Mouse (Mus musculus) cerebellum, postnatal 25 days (tissue): ENCODE results near the gene Snd1.
A peak's percentile ranks its signal among the peaks of the same experiment; 100 is the strongest.

ENCODE experiments used
- DNase-seq, 2 experiments: peaks; one replicate each; pipeline ENCODE4 v3.0.0; 2021; ENCODE audit warnings: mixed read lengths in 2 of 2

Snd1 gene

GRCm38 (mm10) chr6:28645231-28645630 lies 170.3 kb downstream of the Snd1 start:
- DNase-seq, result no peak

DNA sequence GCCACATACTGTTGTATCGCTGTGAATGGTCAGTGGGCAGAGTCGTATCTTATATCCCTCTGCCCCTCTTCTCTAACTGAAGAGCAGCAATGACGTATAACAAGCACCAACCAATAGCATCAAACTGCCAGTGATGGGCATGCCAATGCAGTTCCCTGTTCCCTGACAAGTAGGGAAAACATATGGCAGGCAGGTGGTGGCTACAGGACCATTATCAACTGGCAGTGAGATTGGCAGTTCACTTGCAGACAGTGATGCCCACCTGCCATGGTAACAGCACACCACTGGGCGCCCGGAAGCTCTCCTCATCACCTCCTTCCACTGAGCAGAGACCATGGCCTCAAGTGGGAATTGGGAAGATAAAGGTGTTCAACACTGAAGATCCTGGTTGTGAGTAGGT lies 181.6 kb downstream of the Snd1 start:
- peak; percentile 34 to 49 for DNase-seq

DNA sequence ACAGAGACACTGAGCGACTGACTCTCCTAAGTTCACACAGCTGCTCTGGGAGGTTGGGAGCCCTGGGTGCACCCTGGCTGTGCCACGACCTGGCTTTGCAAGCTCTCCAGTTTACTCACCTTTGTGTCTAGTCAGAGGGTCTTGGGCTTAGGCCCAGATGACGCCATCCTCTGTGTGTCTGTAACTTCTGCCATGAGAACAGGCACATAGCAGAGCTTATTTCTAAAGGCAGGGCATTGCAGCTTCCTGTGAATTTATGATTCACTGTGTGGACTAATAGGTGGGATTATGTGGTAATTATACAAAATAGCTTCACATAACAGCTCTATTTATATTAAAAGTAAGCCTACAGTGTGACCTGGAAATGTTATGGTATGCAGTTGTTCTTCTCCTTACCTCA lies 188.1 kb downstream of the Snd1 start:
- DNase-seq, result no peak

GRCm38 (mm10) chr6:28663670-28664069 lies 188.7 kb downstream of the Snd1 start:
- no peak for DNase-seq

GRCm38 (mm10) chr6:28664716-28665115 lies 189.8 kb downstream of the Snd1 start:
- no peak for DNase-seq

GRCm38 (mm10) chr6:28667586-28667985 lies 192.6 kb downstream of the Snd1 start:
- peak in 1 of 2 experiments; percentile 17 for DNase-seq

GRCm38 (mm10) chr6:28669251-28669650 lies 194.3 kb downstream of the Snd1 start:
- no peak for DNase-seq

DNA sequence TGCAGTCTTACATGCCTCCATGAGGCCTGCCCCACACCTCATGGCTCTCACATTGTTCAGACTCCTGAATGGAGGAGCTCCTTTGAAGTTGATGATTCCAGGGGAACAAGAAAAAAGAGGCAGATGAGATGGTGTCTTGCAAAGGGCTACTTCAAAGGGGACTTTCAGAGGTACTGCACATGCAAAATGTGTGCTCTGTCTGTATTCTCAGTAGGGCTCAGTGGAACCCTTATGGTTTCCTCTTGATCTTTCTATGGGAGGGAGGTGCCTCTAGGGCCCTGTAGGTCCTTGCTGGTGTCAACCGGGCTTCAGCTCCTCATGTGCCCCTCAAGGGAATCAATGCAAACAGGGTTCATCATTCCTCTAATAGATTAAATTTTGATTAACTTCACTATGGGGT lies 197.4 kb downstream of the Snd1 start:
- DNase-seq, result no peak

DNA sequence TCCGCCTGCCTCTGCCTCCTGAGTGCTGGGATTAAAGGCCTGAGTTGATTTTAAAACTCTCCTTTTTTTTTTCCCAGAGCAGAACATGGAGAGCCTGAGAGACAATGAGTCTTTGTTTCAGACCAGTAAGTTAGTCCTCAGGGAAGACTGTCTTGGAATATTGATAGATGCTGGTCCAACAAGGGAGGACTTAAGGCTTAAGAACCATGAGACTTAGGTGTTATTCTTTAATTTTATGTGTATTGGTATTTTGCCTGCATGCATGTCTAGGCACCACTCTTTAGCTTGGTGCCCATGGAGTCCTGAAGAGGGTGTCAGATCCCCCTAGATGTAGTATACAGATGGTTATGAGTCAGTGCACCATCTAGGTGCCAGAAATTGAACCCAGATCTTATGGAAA lies 199.7 kb downstream of the Snd1 start:
- no peak for DNase-seq

GRCm38 (mm10) chr6:28678896-28679295 lies 204.0 kb downstream of the Snd1 start:
- no peak for DNase-seq

DNA sequence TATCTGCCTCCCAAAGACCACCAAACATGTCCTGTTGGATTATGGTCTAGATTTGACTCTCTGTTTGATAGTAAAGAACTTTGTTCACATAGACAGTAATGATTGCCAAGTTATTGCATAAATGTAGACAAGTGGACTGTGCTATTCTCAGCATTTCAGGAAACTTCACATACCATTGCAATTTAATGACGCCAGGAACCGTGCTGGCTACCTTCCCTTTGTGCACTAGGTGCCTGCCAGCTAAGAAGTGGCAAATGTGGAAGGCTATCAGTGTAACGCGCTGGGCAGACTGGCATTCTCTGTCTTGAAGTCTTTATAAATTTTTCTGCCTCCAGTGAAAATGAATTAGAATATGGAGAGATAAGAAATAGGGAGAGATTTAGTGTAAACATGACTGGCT lies 205.6 kb downstream of the Snd1 start:
- peak in 1 of 2 experiments; percentile 48 for DNase-seq

DNA sequence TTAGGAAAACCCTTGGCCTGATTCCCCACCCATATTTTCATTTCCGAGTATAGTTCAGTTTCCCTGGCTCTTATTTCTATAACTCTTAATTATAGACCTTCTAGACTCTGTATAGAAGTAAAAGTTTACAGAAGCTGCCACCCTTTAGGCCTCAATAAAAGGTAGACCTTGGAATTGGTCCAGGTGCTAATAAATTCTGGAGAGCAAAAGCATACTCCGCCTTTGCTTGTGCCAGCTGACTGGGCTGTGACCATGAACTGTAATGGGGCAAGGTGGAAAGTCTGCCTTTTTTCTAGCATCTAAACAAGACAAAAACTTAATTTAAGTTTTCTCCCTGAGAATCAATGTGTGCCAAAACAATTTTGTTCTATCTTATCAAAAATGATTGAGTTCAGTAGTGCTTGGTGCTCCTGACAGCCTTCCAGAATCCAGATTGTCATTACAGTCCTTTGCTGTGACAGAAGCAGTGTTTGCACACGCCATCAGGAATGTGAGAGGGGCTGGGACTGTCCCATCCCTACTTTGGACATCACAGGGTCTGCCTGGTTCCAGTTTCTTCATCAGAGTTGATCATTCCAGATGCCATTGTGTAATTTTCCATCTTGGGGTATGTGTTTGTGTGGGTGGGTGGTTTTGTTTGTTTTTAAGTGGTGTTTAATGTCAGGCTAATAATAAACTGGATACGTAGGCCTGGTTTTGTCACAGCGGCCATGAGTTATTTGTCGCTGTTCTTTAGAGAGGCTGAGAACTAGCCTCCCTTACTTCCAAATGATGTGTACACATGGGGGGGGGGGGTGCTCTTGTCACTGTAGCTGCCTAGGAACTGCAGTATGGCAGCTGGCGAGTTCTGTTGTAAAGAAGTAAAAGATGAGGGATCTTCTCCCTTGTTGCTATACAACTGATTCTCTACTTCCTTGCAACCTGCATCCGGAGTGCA lies 206.8 kb downstream of the Snd1 start:
- no peak for DNase-seq

- no peak for DNase-seq
These were observed 210.1 kb downstream of the Snd1 start for GRCm38 (mm10) chr6:28685052-28685451.

DNA sequence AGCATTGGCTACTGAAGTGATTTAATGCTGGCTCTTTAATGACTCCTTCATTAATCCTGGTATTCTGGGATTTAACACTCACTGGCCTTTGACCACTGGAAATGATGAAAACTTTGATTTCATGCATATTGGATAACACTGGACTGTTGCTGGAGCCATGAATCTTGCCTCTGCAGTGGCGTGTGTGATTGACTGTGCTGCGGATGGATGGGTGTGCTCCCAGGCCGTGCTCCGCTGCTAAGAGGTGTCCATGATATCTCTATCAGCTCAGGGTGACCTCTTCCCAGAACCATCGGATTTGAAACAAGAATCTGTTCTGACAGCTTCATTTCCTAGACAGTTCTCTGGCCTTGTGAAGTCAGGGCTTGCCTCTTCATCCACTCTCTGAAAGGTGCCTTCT lies 210.8 kb downstream of the Snd1 start:
- no peak for DNase-seq

DNA sequence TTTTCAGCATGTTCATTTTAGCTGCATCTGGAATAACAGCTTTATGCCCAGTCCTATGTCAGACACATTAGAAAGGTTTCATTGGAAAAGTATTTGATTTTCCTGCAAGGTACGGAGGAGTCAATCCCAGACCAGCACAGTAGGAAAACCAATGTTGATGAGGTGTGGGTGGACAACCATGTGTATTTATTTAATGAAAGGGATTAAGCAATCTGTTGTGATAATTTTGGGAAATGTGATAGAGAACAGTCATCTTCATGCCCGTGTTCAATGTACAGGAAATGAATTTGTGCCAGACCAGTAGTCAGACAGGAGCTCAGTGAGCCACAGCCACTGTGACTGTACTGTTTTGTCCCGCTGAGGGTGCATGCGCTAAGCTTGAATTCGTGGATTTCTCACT lies 212.8 kb downstream of the Snd1 start:
- no peak for DNase-seq

- no peak for DNase-seq
These were observed 217.7 kb downstream of the Snd1 start for GRCm38 (mm10) chr6:28692659-28693058.

GRCm38 (mm10) chr6:28697214-28697613 lies 222.3 kb downstream of the Snd1 start:
- no peak for DNase-seq

- no peak for DNase-seq
These were observed 229.7 kb downstream of the Snd1 start for GRCm38 (mm10) chr6:28704612-28705011.

DNA sequence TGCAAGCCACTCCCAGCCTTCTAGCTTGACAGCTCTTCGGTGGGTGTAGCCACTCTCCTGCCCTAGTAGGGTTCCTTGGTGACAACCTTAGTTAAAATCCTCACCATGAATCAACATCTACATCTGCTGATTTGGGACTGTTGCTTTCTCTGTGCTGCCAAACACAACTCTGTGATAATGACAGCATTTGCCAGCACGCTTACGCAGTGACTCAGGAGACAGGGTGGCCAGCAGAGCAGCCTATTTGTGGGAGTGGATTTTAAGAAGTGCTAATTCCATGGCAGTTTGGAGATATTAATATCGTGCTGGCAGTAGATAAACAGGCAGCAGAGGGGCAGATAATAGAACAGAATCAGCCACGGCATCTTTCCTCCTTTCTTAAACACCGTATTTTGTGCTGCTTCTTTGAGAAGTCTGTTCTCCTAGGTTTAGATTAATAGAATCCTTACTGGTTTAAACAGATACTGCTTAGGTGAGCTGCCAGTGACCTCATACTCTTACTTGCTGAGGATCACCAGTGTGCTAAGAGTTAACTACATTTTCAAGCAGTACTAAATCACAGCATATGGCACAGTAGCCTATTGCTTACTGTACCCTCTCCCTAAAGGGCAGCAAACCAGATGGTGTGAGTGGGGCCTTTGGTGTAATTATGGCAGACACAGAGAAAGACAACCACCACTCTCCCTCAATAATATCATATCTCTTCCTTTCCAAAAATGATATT lies 230.6 kb downstream of the Snd1 start:
- peak; percentile 55 to 57 for DNase-seq

DNA sequence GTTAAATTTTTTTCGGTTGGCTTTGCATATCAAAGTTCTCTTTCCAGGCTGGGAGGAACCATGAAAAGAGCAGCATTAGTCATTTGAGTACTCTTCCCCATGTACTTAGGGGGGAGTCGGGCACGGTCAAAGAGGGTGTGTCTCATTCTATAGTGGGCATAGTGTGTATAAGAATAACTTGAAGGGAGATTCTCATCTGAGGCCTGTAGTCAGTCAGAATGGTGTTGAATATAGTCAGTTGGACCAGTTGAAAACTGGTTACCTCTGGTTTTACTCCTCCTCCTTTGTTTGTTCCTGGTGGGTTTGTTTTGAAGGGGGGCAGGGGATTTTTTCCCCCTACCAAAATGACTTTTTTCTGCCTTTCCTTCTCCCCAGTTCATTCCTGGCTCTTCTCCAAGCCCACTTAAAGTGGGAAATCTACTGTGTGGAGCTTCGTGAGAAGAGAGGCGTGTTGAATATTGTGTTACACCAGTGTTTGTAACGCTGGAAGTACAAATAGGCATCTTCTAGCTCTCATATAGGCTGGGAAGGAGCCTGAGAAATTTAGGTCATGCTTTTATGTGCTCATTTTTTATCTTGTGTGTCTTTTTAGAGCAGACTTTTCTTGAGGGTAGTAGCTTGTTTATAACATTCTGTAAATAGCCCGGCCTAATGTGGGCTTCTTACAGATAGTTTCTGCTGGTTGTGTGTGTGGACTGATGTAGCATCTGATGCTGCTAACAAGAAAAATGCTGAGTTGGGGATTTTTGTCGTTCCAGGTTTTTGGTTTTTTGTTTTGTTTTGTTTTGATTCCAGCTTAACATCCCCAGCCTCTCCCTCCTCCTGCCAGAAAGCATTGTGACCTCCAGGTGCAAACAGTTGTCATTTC lies 231.4 kb downstream of the Snd1 start:
- DNase-seq, result no peak

- peak; percentile 37 to 44 for DNase-seq
These were observed 232.1 kb downstream of the Snd1 start for GRCm38 (mm10) chr6:28706976-28707592.

- no peak for DNase-seq
These were observed 235.1 kb downstream of the Snd1 start for GRCm38 (mm10) chr6:28710035-28710434.
